Mouse (Mus musculus): Measurements from ENCODE around the gene Bcat2.

The Bcat2 gene

GRCm38 (mm10) chr7:45550821-45551511, 19.0 kb upstream of the Bcat2 start:
- DNase-seq (ENCODE audit: low spot score in 2 of 2): no peak

- DNase-seq (ENCODE audit: low spot score in 2 of 2): no peak
Measured at GRCm38 (mm10) chr7:45551512-45551883, 18.5 kb upstream of the Bcat2 start.

GRCm38 (mm10) chr7:45553519-45553918, 16.4 kb upstream of the Bcat2 start:
- no peak for DNase-seq (ENCODE audit: low spot score in 2 of 2)

GRCm38 (mm10) chr7:45553990-45554389, 16.0 kb upstream of the Bcat2 start:
- no peak for DNase-seq (ENCODE audit: low spot score in 2 of 2)

- DNase-seq (ENCODE audit: low spot score in 2 of 2): no peak
Measured at GRCm38 (mm10) chr7:45554744-45555143, 15.2 kb upstream of the Bcat2 start, which contains the start of gene Hsd17b14. Gene Hsd17b14, plus strand, starts transcription at chr7:45554893.

- peak; percentile 81 to 92 for DNase-seq (ENCODE audit: low spot score in 2 of 2)
Measured at GRCm38 (mm10) chr7:45555787-45556186, 14.2 kb upstream of the Bcat2 start.

GRCm38 (mm10) chr7:45558907-45559306, 11.0 kb upstream of the Bcat2 start:
- DNase-seq (ENCODE audit: low spot score in 2 of 2): no peak

DNA sequence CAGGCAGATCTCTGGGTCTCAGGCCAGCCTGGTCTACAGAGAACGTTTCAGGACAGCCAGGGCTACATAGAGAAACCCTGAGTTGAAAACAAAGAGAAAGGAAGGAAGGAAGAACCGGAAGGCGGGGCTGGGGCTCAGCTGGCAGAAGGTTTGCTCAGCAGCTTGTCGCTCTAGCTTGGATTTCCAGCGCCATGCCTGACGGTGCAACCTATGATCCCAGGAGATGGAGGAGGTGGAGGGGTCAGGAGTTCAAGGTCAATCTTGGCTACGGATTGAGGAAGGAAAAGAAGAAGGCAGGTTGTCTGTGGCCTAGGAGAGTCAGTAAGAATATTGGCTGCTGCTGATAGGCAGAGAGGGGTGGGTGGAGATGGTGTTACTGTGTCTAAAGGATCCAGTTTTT, 9.7 kb upstream of the Bcat2 start:
- no peak for DNase-seq (ENCODE audit: low spot score in 2 of 2)

GRCm38 (mm10) chr7:45560843-45561623, 8.9 kb upstream of the Bcat2 start:
- peak; percentile 81 to 89 for DNase-seq (ENCODE audit: low spot score in 2 of 2)

DNA sequence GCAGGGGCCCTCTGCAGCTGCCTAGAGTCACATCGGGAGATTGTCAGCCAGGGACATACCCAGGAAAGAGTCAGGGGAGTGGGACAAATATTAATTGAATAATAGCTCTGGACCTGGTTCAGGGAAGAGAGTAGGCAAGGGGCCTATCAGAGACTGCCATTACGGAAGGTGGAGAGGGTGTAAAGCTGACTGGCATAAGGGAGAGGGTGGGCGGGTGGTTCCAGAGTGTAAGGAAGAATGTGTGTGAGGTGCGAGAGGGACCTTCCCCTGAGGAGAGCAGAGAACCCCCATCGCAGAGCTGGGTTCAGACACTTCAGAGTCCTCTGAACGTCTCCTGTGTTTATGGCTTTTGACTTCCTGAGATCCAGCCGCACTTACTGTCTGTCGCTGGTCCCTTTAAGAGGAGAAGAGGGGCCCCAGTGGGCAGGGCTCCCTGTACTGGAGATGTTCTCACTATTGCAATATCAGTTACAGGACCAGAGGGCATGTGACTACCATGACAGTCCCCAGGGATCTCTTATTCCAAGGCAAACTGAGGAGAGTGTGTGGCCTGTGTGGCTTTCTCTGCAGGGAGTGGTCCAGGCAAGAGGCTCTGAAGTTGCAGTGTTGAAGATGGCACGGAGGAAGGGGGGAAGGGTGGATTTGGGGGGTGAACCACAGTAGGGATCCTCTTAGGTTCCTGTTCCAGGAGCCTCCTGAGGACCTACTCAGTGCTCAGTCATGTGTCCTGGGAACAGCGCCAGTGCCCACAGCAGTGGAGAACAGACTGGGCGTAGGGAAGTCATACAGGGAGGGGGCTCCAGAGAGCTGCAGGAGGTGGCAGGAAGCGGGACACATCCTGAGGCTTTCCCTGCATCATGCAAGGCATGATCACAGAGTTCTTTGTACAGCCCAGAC, 8.1 kb upstream of the Bcat2 start:
- DNase-seq (ENCODE audit: low spot score in 2 of 2): no peak

DNA sequence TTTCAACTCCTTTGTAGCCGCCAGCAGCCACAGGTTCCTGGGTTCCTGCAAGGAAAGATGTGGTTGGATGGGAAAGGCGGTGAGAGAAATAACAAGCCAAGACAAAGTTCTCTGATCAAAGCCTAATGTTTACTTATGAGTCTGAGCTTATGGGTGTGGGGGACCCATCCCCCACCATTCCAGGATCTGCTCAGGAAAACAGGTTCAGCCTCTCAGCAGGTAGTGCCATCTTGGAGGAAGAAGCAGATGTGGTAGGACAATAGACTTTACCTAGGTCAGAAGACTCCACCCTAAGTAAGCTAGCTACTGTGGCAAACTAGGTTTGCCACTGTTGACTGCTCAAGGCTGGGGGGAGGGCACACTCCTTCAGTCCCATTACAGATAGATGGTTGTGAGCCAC, 5.1 kb upstream of the Bcat2 start:
- DNase-seq (ENCODE audit: low spot score in 2 of 2): no peak

DNA sequence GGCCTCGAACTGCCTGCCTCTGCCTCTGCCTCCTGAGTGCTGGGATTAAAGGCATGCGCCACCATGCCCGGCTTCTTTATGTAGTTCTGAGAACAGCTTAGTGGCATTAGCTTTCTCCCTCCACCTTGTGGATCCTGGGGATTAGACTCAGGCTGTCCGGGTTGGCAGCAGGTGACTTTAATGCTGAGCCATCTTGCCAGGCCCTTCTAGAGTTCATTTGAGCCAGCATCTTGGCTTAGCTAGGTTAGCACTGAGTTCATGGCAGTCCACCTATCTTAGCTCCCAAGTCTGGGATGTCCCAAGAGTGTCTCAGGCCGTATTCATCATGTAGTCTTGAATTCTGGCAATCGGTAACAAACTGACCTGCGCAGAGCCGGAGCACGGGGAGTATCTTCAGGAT, 4.5 kb upstream of the Bcat2 start:
- DNase-seq (ENCODE audit: low spot score in 2 of 2): no peak

DNA sequence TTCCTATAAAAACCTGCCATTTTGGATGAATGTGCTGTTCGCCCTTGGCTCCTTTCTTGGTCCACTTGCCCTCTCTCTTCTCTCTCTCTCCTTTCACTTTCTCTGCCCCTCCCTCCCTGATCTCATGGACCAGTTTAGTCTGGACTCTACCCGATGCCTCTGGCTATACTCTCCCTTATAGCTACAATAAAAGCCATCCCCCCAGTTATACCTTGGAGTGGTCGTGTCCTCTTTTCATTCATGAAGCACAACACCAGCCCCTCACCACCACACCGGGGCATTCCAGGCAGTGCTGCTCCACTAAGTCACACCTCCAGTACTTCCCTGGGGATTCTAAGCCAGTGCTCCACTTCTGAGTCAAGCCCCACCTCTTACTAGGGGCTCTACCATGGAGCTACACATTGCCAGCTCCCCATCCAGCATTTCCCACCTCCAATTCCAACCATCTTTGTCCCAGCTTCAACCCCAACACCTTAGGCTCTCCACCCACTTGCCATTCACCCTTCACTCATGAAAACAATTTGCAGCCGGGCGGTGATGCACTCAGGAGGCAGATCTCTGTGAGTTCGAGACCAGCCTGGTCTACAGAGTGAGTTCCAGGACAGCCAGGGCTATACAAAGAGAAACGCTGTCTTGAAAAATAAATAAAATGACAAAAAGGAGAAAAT, 2.7 kb upstream of the Bcat2 start:
- DNase-seq (ENCODE audit: low spot score in 2 of 2): no peak

GRCm38 (mm10) chr7:45567780-45568516, 2.0 kb upstream of the Bcat2 start:
- DNase-seq (ENCODE audit: low spot score in 2 of 2): peak; percentile 88 to 93

DNA sequence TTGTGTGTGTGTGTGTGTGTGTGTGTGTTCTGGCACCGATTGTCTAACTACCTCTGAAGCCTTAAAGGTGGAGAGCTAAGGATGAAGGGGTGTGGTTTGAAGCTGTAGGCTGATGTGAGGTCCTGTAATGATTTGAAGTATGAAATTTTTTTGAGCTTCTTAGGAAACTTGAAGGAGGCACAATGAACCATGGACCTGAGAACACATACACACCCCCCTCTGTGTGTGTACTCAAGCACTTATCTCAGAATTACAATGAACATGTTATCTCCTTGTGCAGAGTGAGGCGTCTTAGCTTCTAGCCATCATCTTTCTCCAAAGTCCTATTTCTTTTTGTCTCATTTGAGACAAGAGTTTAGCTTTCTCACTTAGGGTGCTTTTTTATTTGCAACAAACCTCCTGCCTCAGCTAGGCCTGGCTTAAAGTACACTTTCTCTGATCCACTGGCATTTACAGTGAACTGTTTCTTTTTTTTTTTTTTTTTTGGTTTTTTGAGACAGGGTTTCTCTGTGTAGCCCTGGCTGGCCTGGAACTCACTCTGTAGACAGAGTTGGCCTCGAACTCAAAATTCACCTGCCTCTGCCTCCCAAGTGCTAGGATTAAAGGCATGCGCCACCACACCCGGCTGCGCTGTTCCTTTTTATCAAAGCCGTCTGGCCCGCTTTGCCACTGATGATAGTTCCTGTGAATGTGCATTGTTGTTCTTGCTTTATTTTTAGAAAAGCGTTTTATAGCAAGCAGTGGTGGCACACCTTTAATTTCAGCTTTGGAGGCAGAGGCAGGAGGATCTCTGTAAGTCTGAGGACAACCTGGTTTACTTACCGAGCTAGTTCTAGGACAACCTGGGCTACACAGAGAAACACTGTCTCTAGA, 1.1 kb upstream of the Bcat2 start:
- DNase-seq (ENCODE audit: low spot score in 2 of 2): no peak

- no peak for DNase-seq (ENCODE audit: low spot score in 2 of 2)
Measured at GRCm38 (mm10) chr7:45571966-45572365, 2.0 kb downstream of the Bcat2 start.

DNA sequence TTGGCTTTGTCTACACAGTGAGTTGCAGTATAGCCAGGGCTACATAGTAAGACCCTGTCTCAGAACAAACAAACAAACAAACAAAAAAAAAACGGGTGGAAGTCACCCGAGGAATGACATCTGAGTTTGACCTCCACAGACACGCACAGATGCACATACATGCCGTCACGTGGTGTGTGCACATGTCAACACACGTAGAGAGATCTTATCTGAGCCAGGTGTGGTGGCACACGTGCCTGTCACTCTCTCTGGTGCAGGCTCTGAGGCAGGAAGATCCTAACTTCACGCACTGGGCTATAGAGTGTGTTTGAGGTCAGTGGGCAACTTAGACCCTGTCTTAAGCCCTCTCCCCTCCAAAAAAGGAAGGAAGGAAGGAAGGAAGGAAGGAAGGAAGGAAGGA, 4.0 kb downstream of the Bcat2 start:
- DNase-seq (ENCODE audit: low spot score in 2 of 2): no peak

GRCm38 (mm10) chr7:45574472-45575379, 4.8 kb downstream of the Bcat2 start:
- DNase-seq (ENCODE audit: low spot score in 2 of 2): no peak

- DNase-seq (ENCODE audit: low spot score in 2 of 2): no peak
Measured at GRCm38 (mm10) chr7:45585923-45586322, 16.0 kb downstream of the Bcat2 start.
